Mouse (Mus musculus) heart, adult 2 months (tissue): ENCODE results near the gene Arhgef17. TPM values are rescaled to one million over a fixed set of nuclear protein-coding genes. Genes with fewer than 3 reads are reported as not detected.

Source experiments
- DNase-seq, 2 experiments: peaks; one replicate each; pipeline ENCODE4 v3.0.0; 2021
- H3K27ac ChIP-seq: fragments of 200-600 bp; 2 replicates; pipeline ENCODE4 v1.8.1; 2022
- H3K27me3 ChIP-seq: fragments of 200-500 bp; 2 replicates; pipeline ENCODE4 v1.6.1; 2012; ENCODE audit warnings: mild to moderate bottlenecking, low read length, inconsistent platforms, mixed read lengths; ENCODE audit not compliant: control insufficient read depth, insufficient read depth
- H3K36me3 ChIP-seq: fragments of 200-500 bp; 2 replicates; pipeline ENCODE4 v1.6.1; 2012; ENCODE audit warnings: low read length, inconsistent platforms; ENCODE audit not compliant: control insufficient read depth, insufficient read depth
- H3K4me1 ChIP-seq: fragments of 200-500 bp; 2 replicates; pipeline ENCODE4 v1.6.1; 2011; ENCODE audit warnings: low read length; ENCODE audit not compliant: control insufficient read depth, insufficient read depth
- H3K4me3 ChIP-seq: fragments of 200-600 bp; 2 replicates; pipeline ENCODE4 v1.8.1; 2022
- H3K79me2 ChIP-seq: fragments of 200-500 bp; replicated peaks from 2 replicates; pipeline ENCODE4 v1.6.1; 2012; ENCODE audit warnings: mild to moderate bottlenecking, inconsistent platforms, low read length, moderate library complexity, mixed read lengths; ENCODE audit not compliant: control insufficient read depth, insufficient read depth
- H3K9ac ChIP-seq: fragments of 200-500 bp; 2 replicates; pipeline ENCODE4 v1.6.1; 2012; ENCODE audit warnings: low read depth, mild to moderate bottlenecking, control low read depth, inconsistent platforms, low read length, mixed read lengths
- CTCF ChIP-seq: fragments of 200-600 bp; IDR thresholded peaks from 2 replicates; pipeline ENCODE4 v1.8.1; 2022; ENCODE audit warnings: antibody characterized with exemption, mild to moderate bottlenecking, moderate library complexity
- EP300 ChIP-seq: fragments of 200-500 bp; IDR thresholded peaks from 2 replicates; pipeline ENCODE4 v1.6.1; 2011; ENCODE audit warnings: low read depth, low read length, control low read depth; ENCODE audit not compliant: insufficient read depth
- POLR2A ChIP-seq: fragments of 200-500 bp; IDR thresholded peaks from 2 replicates; pipeline ENCODE4 v1.6.1; 2011; ENCODE audit warnings: mild to moderate bottlenecking, low read depth, low read length, control low read depth; ENCODE audit not compliant: insufficient read depth
- WGBS: fragments of 180-500 bp; shearing (Covaris S2); methylation state at CpG from one replicate; pipeline ENCODE4 v1.1.7; 2018; 5-methylcytosine and 5-hydroxymethylcytosine counted together
- intact Hi-C: fragments of 180-260 bp; cut with DNase I; formaldehyde crosslinking; loops from one replicate; pipeline ENCODE4 v1.15.1; 2025
- long read RNA-seq: library from polyadenylated mRNA; stranded (forward); transcript quantifications from one replicate; pipeline ENCODE4 v2.0.0, GENCODE M21; 2021
- polyA plus RNA-seq: library from polyadenylated mRNA; depleted of rRNA; stranded (reverse); fragments of >200 nt; gene quantifications from 2 replicates; pipeline ENCODE4 v1.2.3, GENCODE M21; 2012; rRNA removed
- total RNA-seq, 2 experiments: library from RNA; stranded (reverse); gene quantifications; 2 replicates each; pipeline ENCODE4 v1.2.3; 2021

Arhgef17 gene
- total RNA-seq (10 to 100 TPM; 26.2 to 28.4 TPM), polyA plus RNA-seq (23.4 and 28.9 TPM in 2 replicates)
- long read RNA-seq, full-length matches to known transcripts = 3 of 7 reads
- long read RNA-seq, partial matches to known transcripts = 0 of 7 reads
- long read RNA-seq, other reads (novel, unspliced or antisense) = 4 of 7 reads

DNA sequence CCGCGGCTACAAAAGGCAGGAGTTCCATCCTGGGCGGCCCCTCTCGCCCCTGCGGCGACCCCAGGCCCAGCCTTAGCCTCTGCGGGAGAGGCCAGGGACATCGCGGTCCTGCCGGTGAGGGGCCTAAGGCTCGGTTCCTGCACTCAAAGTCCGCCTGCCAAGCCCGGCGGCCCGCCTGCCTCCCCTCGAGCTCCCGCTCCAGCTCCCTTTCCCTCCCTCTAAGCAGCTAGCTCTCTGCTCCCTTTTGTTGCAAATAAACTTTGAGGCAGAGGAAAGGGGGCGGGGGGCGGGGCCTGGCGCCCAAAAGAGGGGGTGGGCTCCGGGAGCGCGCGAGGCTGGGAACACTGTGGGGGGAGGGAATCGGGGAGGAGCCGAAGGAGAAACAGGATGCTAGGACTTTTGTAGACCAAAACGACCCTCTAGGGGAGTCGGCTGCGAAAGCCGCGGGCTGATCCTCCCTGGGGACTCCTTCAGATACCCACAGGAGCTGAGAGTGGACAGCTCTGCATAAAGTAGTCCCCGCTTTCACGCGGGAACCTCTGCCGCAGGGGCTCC is at the start of gene Arhgef17:
Gene Arhgef17, minus strand, starts transcription at position 182 of the 555 bp plus-strand sequence.
- Histone ChIP-seq H3K36me3 (no peaks in the 10 kb centered on the region), H3K9ac (peak within 1 kb of the TSS; percentile 83), H3K4me3 (peak within 1 kb of the TSS; percentile 70), H3K27me3 (no peaks in the 10 kb centered on the region), H3K79me2 (no peaks in the 10 kb centered on the region), H3K4me1 (no peaks in the 10 kb centered on the region; the same call in none of the 2 replicates), H3K27ac (peak within 1 kb of the TSS; percentile 79)
- whole genome bisulfite sequencing = under 1% methylated on average over 35 of the region's 35 CpGs
- TF ChIP-seq CTCF (no peak), POLR2A (peak; percentile 76), EP300 (no peak)
- intact Hi-C loops = loop anchor here (1.0 kb wide), 1 partner anchor 25 kb away; no protein-coding TSS in a partner anchor
- DNase-seq = peak; percentile 68 to 73

DNA sequence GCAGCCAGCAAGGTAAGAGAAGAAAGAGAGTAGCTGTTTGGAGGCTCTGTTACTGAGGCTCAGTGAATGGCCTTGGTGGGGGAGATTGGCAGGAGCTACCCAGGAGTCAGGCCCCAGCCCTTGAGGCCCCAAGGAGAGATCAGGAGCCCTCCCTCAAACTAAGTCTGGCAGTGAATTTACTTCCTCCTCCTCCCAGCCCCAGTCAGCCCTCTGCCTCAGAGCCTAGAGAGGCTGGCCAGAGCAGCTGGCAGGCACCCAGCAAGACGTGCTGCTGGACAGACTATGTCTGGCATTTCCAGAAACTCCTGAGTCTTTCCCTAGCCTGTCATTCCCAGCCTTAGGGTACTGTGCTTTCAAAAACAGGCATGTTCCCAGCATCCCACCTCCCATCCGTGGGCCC is 47.3 kb upstream of the Arhgef17 start:
- no peak for TF ChIP-seq CTCF
- TF ChIP-seq POLR2A = no peak
- TF ChIP-seq EP300 = no peak
- H3K27ac ChIP-seq = peak overlapping the region; percentile 41
- H3K4me3 ChIP-seq = no peak overlapping the region
- peak; percentile 75 to 81 for DNase-seq
- no peaks in the 10 kb centered on the region for H3K79me2 ChIP-seq
- intact Hi-C loops = no loop called here
- H3K36me3 ChIP-seq = no peaks in the 10 kb centered on the region
- no peak overlapping the region for H3K9ac ChIP-seq
- no peaks in the 10 kb centered on the region for H3K27me3 ChIP-seq
- 13% methylated on average over 2 of the region's 2 CpGs for WGBS
- peaks cover 13% of the 10 kb centered on the region for H3K4me1 ChIP-seq

DNA sequence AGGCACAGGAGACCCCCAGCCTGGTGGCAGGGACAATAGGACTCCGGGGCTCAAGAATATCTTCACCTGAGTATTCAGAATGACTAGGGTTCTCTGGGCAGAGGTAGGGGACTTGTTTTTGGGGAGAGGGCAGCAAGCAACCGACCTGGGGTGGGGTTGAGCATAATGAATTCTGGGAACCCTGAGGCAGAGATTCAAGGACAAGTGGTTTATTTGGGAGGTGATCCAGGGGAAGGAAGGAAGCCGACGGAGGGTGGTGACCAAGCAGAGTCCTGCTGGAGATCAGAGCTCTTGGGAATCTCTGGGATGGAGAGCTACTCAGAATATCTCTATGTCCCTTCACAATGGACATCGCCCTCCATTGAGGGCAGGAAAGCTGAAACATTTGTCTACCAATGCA is 46.3 kb upstream of the Arhgef17 start:
- Histone ChIP-seq H3K4me1 (peaks cover 13% of the 10 kb centered on the region), H3K27me3 (no peaks in the 10 kb centered on the region), H3K9ac (no peak overlapping the region), H3K79me2 (no peaks in the 10 kb centered on the region), H3K36me3 (no peaks in the 10 kb centered on the region), H3K4me3 (no peak overlapping the region), H3K27ac (no peak overlapping the region; the same call in 1 of the 2 replicates)
- intact Hi-C loops = no loop called here
- WGBS = 56% methylated on average over 5 of the region's 5 CpGs
- DNase-seq = no peak
- TF ChIP-seq CTCF (no peak), POLR2A (no peak), EP300 (no peak)

DNA sequence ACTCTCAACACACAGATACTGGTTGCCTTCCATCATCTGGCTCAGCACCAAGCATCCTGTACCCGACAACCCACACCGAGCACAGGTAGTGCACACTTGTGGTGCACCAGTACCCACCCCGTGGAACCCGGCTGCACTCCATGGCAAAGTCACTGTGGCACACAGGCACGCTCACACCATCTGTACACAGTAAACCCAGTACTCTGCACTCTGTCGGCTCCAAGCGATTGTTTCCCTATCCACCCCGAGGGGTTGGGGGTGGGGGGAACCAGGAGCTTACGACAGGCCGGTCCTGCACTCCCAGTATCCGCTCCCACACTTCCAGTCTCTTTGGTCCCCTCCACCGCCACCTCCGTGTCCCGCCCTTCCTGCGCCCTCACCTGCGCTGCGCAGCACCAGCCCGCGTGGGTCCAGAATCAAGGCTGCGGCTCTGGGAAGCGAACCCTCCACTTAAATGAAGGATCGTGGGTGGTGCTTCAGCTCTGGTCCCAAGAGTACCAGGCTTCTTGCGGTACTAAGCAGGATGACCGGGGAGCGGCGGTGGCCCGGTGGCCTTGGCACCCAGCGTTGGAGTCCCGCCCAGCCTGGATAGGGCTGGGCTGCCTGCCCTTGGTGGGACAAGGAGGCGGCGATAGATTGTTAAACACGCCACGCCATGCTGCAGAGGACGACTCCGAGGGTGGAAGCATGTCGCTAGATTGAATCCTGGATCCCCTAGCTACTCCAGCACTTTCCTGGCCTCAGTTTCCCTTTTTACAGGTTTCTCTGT is 42.4 kb upstream of the Arhgef17 start, which contains the start of gene P2ry6:
Gene P2ry6, minus strand, starts transcription at position 515 of the 769 bp plus-strand sequence.
- Histone ChIP-seq H3K9ac (peak within 1 kb of the TSS; percentile 31), H3K4me1 (peaks cover 10% of the 10 kb centered on the region), H3K27me3 (no peaks in the 10 kb centered on the region), H3K4me3 (peak within 1 kb of the TSS; percentile 32; the same call in 1 of the 2 replicates), H3K79me2 (no peaks in the 10 kb centered on the region), H3K36me3 (no peaks in the 10 kb centered on the region), H3K27ac (peak within 1 kb of the TSS; percentile 20; the same call in 1 of the 2 replicates)
- WGBS = 7% methylated on average over 36 of the region's 36 CpGs
- DNase-seq = peak; percentile 60 to 64
- intact Hi-C loops = no loop called here
- no peak for TF ChIP-seq EP300
- no peak for TF ChIP-seq CTCF
- no peak for TF ChIP-seq POLR2A

DNA sequence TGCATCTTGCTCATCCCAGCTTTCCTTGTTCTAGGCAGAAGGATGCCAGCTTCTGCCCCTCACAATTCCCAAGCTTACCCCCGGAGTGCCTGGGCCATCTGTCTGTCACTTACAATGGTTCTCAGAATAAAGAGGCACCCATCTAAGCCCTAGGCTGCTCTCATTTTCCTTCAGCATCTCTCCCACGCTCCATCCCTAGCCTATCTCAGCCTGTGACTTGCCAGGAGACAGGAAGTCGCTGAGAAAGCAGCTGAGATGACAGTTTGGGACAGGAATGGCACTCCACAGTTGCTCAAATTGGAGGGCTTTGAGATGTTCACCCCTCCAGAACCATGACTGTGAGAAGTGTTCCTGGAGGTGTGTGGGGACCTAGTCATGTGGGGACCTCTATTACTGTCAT is 41.0 kb upstream of the Arhgef17 start:
- Histone ChIP-seq H3K27me3 (no peaks in the 10 kb centered on the region), H3K27ac (no peak overlapping the region), H3K79me2 (no peaks in the 10 kb centered on the region), H3K4me1 (peaks cover under 1% of the 10 kb centered on the region), H3K36me3 (no peaks in the 10 kb centered on the region), H3K9ac (no peak overlapping the region), H3K4me3 (no peak overlapping the region)
- intact Hi-C loops = no loop called here
- TF ChIP-seq POLR2A = no peak
- TF ChIP-seq EP300 = no peak
- TF ChIP-seq CTCF = no peak
- 64% methylated on average over 3 of the region's 3 CpGs for whole genome bisulfite sequencing
- no peak for DNase-seq
